Mouse (Mus musculus) R1 (cell line): ENCODE measurements at regions not wholly inside any gene's neighbourhood (a gene's known extent, or its start where the extent isn't known, plus 50 kb on each side); places are given as distances from the start of the nearest gene placed in this dataset.
"Not testable (repeated sequence)": the region's sequence is repeated elsewhere in the genome, so short reads cannot be mapped to it uniquely, and the experiment has no call there.

Source experiments
- DNase-seq: peaks from one replicate; pipeline ENCODE4 v3.0.0-alpha.2; 2018; ENCODE audit warnings: low read depth, low spot score

- no peak for DNase-seq
Measured at GRCm38 (mm10) chr3:33440905-33441304, 297.9 kb upstream of the Pex5l start.

DNA sequence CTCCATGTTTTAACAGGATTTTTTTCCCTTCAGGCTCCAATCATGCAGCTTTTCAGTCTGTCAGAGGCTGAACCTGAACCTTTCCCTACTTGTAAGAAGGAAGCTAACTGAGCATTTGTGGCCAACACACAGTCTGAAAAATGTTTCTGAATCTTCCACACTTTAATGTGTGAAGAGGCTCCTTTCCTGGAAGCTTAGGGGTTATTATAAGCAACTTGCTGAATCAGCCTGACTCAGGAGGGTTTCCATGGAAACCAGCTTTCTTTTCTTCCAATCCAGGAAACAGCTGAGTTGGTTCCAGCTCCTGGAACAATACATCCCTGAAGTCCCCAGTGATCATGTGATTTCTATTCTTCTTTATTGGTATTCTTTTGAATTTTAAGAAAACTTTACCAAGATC lies 297.5 kb upstream of the Pex5l start:
- DNase-seq = peak; percentile 58

- DNase-seq = no peak
Measured at GRCm38 (mm10) chr3:33416922-33417321, 273.9 kb upstream of the Pex5l start.

DNA sequence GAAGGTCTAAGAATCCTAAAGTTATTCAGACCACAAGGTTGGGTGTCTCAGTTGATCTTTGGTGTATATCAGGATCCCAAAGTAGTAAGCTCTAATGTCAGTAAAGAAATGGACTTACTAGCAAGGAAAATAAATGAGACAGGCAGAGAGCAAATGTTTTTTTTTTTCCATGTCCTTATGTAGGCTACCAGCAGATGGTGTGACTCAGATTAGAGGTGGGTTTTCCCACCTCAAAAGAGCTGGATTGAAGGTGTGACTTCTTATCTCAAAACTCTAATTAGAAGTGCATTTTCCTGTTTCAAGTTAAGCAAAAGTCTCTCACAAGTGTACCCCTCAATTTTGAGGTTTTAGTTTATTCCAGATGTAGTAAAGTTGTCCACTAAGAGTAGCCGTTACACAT lies 273.3 kb upstream of the Pex5l start:
- no peak for DNase-seq

GRCm38 (mm10) chr3:33401904-33402303 lies 258.9 kb upstream of the Pex5l start:
- DNase-seq = peak; percentile 18

DNA sequence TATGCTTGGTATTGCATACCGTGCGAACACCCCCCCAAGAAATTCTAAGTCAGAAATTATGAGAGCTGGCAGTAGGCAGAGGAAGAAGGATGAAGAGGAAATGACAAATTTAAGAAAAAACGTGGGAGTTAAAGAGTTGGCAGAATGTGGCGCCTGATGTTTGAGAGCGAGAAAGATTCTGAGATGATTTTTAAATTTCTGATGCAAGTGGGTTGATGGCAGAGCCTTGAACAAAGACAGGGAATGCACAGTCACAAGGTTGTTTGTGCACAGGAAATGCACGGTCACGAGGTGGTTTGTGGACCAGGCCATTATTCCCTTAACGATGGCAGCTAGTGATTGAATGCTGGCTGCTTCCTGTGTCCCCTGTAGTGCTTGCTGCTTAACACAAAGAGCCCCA lies 256.3 kb upstream of the Pex5l start:
- peak; percentile 66 for DNase-seq

- no peak for DNase-seq
Measured at GRCm38 (mm10) chr3:33398326-33398725, 255.3 kb upstream of the Pex5l start.

- no peak for DNase-seq
Measured at GRCm38 (mm10) chr3:33397217-33397616, 254.2 kb upstream of the Pex5l start.

- no peak for DNase-seq
Measured at GRCm38 (mm10) chr3:33392541-33392822, 249.4 kb upstream of the Pex5l start.

DNA sequence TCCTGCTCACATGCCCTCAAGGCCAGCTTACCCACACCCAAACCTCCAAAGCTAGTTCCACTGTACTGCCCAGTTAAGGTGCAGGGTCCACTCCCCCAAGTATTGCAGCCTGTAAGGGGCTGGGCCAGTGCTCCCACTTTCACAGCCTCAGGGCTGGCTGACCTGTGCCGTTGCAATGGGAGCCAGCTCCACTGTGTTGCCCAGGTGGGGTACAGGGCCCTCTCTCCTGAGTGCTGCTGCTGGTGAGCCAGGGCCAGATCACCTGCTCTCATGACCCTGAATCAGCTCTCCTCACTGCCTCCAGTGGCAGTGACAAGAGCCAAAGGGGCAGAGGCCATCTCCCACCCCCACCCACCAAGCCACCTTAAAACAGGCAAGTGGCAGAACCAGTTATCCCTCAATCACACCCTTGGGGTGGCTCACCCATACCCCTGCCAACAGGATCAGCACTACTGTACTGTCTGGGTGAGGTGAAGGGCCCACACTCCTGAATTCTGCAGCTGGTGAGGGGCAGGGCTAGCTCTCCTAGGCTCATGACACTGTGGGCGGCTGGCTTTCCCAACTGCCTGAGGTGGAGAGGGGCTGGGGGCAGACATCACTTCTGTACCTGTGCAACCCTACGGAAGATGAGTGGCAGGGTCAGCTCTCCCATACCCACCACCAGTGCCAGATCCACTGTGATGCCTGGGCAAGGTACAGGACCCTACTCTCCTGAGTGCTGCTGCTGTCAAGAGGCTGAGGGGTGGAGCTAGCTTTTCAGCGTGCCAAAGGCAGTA lies 248.9 kb upstream of the Pex5l start:
- DNase-seq = no peak

DNA sequence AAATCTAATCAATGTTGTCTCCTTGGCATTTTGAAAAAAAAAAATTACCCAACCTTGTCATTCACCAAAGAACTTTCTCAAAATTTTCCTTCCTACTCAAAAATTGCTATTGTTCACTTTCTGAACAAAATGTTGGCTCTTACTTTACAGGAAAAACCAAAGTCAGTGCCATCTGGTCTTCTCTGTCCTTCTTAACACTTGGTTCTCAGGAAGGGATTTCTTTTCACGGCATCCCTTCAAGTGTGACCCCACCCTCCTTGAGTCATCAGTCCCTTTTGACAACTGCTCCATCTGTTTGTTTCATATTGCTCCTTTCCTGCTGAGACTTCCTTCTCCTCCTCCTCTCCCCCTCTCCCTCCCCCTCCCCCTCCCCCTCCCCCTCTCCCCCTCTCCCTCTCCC lies 245.1 kb upstream of the Pex5l start:
- DNase-seq = no peak

GRCm38 (mm10) chr3:33383622-33384021 lies 240.6 kb upstream of the Pex5l start:
- no peak for DNase-seq

GRCm38 (mm10) chr3:33379604-33380003 lies 236.6 kb upstream of the Pex5l start:
- no peak for DNase-seq

DNA sequence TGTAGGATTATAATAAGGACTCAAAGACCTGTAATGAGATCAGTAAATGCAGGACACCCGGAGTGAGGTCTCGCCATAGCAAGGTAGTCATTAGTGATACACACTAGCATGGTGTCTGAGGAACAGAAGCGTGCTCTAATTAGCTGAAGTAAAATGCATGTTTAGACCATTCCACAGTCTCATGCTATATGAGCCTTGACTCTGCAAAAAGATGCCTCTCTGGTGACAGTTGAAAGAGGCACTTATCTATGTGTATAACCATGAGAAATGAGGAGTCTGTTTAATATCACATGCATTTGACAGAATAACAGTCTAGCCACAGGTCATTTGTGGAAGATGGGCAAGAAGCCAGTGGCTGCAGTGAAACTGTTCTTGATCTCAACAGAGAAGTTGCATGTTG lies 232.1 kb upstream of the Pex5l start:
- DNase-seq = no peak

DNA sequence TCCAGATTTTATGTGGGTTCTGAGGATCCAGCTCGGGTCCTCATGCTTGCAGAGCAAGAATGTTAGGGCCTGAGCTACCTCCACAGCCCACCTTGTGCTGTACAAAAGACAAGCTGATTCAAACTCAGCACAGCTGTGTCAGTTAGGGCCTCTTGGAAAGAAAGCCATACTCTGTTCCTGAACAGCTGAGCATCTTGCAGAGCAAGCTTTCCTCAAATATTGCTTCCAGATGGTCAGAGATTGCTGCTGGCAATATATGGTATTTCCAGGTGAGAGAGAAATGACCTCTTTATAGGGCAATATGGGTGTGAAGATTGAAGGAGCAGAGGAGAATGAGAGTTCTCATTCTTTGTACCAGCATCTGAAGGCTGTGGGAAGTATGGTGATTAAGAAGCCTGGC lies 229.8 kb upstream of the Pex5l start:
- no peak for DNase-seq

DNA sequence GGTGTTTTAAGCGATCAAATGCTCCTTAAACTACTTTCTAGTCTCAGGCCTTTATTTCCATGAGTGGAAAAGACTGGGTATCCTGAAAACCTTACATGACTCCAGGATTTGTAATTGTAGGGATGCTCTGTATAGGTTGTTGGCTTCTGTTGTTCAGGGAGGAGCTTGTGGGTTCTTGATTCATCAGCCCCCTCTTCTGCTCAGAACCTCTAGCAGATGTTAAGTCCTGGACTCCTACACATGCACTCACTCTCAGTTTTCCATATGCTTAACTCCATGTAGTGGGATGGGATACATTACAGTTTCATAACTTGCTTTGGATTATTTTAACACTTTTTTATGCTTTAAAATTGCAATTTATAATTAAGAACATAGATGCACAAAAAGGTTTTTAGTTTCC lies 220.5 kb upstream of the Pex5l start:
- DNase-seq = no peak

GRCm38 (mm10) chr3:33360030-33360429 lies 217.0 kb upstream of the Pex5l start:
- DNase-seq = no peak

GRCm38 (mm10) chr3:33353860-33354259 lies 210.8 kb upstream of the Pex5l start:
- no peak for DNase-seq

- DNase-seq = no peak
Measured at GRCm38 (mm10) chr3:33350986-33351385, 207.9 kb upstream of the Pex5l start.

DNA sequence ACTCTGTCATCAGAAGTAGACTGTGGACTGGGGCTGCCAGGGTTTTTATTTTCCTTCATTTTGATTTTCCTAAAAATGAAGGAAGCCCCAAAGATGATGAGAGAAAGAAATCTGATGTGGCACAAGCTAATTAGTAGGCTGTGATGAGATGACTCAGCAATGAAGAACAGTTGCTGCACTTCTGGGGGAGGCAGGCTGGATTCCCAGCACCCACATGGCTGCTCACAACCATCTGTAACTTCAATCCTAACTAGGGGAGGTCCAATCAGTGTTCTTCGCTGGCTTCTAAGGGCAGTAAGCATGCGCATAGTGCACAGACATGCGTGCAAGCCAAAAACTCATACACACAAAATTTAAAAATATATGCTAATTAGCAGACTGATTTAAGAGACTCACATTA lies 191.0 kb upstream of the Pex5l start:
- no peak for DNase-seq

- not testable (repeated sequence) for DNase-seq
Measured at GRCm38 (mm10) chr3:33317691-33318090, 174.6 kb upstream of the Pex5l start.

DNA sequence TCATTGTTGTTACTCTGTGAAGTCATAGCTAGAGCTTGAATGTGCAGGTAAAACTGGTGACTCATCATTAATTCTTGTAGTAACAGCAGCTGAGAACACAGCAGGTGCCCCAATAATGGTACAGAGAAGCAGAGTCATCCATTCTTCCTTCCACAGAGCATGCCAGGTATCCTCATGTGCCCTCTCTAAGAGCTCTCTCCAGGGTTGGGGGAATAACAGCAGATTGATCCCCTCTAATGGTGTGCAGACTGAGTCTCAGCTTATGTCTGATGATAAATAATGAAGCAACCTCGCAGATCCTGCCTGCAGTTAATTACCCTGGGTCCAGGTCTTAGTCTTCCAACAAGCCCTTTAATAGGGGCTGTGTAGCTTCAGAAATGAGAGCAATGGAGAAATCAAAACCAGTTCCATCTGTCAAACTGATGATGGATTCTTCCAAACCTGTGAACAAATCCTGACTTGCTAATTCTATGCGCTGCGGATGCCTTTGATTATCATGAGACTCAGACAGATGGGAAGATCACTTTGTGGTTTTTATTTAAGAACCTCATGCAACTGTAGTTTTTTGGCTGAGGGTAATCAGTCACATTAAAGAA lies 169.3 kb upstream of the Pex5l start:
- DNase-seq = no peak

- DNase-seq = peak; percentile 33
Measured at GRCm38 (mm10) chr3:33308212-33308611, 165.2 kb upstream of the Pex5l start.

GRCm38 (mm10) chr3:33306169-33306568 lies 163.1 kb upstream of the Pex5l start:
- DNase-seq = no peak
